ENCODE assay signal across 13 mouse cellular contexts in genomic region chr1:64040061-64040686, GRCm38 (mm10).
A peak's percentile ranks its signal among the peaks of the same experiment; 100 is the strongest.
DNase-seq lines count a peak whose midpoint lies in the region; ATAC-seq and TF ChIP-seq lines count a peak whose summit lies in the region.
"Had no signal": no experiment of that assay in that cellular context is flagged by ENCODE, and none has a peak within 500 bp of the region (broad histone marks: within the 10 kb centered on the region; RNA-seq: fewer than 3 reads in every experiment).

No protein-coding gene starts in this region.

- TF ChIP-seq POLR2A in liver, adult 2 months (IDR thresholded peaks at IDR 0.05; ENCODE audit: extremely low read depth, insufficient read depth, low read length) = no peak

- peak overlapping the region; percentile 18; the same call in 1 of the 2 replicates for H3K27ac ChIP-seq in liver, adult 2 months (replicated peaks; ENCODE audit: insufficient read depth, low read depth, low read length)
- 0 out of 2 replicates have a peak overlapping the region, but pooled peaks have one; percentile 2 for H3K27ac ChIP-seq in stomach, embryonic 15.5 days
- no peak overlapping the region for H3K27ac ChIP-seq in stomach, postnatal 0 days (replicated peaks)
- H3K27ac ChIP-seq: liver, embryonic 15.5 days had no signal

- no peak for ATAC-seq in stomach, embryonic 15.5 days (ENCODE audit: insufficient read depth, low FRiP score, low read depth)
- ATAC-seq in stomach, postnatal 0 days (ENCODE audit: low FRiP score, low TSS enrichment) = no peak

- DNase-seq in gastrocnemius, adult 18-20 months (ENCODE audit: low spot score) = peak; percentile 41
- no peak for DNase-seq in gastrocnemius, adult 8-10 months (ENCODE audit: low spot score in 2 of 2)
- no peak for DNase-seq in liver, adult 2 months (ENCODE audit: extremely low read depth, low read depth, low spot score)
- DNase-seq in liver = no peak
- no peak for DNase-seq in stomach, postnatal 0 days (ENCODE audit: low spot score)
- DNase-seq in embryo, embryonic 9.5 days (ENCODE audit: extremely low spot score) = no peak
- no peak for DNase-seq in layer of hippocampus, postnatal 10 days (ENCODE audit: low spot score in 2 of 2)
- DNase-seq: cerebellum, adult 8-10 months; layer of hippocampus, adult 9-11 months had no signal

- TF ChIP-seq EP300 in stomach, postnatal 0 days (optimal IDR thresholded peaks at IDR 0.05) = no peak

- H3K36me3 ChIP-seq in liver, adult 2 months (ENCODE audit: control insufficient read depth, insufficient read depth, low read length) = peaks cover 3% of the 10 kb centered on the region; the same call in 1 of the 2 replicates
- no peaks in the 10 kb centered on the region for H3K36me3 ChIP-seq in stomach, embryonic 15.5 days
- 0 out of 2 replicates have a peak, but pooled peaks cover 3% of the 10 kb centered on the region for H3K36me3 ChIP-seq in stomach, postnatal 0 days (ENCODE audit: control insufficient read depth, insufficient read depth, low read length)
- H3K36me3 ChIP-seq: liver, embryonic 15.5 days had no signal

- no peaks in the 10 kb centered on the region for H3K9me3 ChIP-seq in stomach, embryonic 15.5 days
- no peaks in the 10 kb centered on the region for H3K9me3 ChIP-seq in stomach, postnatal 0 days (ENCODE audit: control insufficient read depth, low read length)
- H3K9me3 ChIP-seq: limb, embryonic 10.5 days; liver, embryonic 15.5 days had no signal

- H3K27me3 ChIP-seq in liver, adult 2 months (ENCODE audit: control insufficient read depth, insufficient read depth, low read length) = no peaks in the 10 kb centered on the region
- no peaks in the 10 kb centered on the region for H3K27me3 ChIP-seq in stomach, embryonic 15.5 days (replicated peaks)
- H3K27me3 ChIP-seq in stomach, postnatal 0 days (ENCODE audit: control insufficient read depth, insufficient read depth, low read length) = no peaks in the 10 kb centered on the region
- H3K27me3 ChIP-seq: liver, embryonic 15.5 days had no signal

- peaks cover 9% of the 10 kb centered on the region for H3K4me1 ChIP-seq in liver, adult 2 months (ENCODE audit: control insufficient read depth, insufficient read depth, low read length)
- H3K4me1 ChIP-seq in stomach, embryonic 15.5 days = no peaks in the 10 kb centered on the region
- no peaks in the 10 kb centered on the region for H3K4me1 ChIP-seq in stomach, postnatal 0 days (replicated peaks; ENCODE audit: control insufficient read depth, insufficient read depth)

- H3K79me2 ChIP-seq in liver, adult 2 months (ENCODE audit: control insufficient read depth, insufficient read depth, low read length) = 0 out of 2 replicates have a peak, but pooled peaks cover 1% of the 10 kb centered on the region

- H3K4me2 ChIP-seq in stomach, embryonic 15.5 days = no peak overlapping the region
- no peak overlapping the region for H3K4me2 ChIP-seq in stomach, postnatal 0 days (replicated peaks; ENCODE audit: low read depth)
- H3K4me2 ChIP-seq: liver, embryonic 15.5 days had no signal

- H3K9ac ChIP-seq in liver, adult 2 months (ENCODE audit: low read depth, low read length) = no peak overlapping the region
- no peak overlapping the region for H3K9ac ChIP-seq in stomach, embryonic 15.5 days
- no peak overlapping the region for H3K9ac ChIP-seq in stomach, postnatal 0 days (ENCODE audit: low read length)
- H3K9ac ChIP-seq: liver, embryonic 15.5 days had no signal

- TF ChIP-seq CTCF in liver, adult 2 months (IDR thresholded peaks at IDR 0.05; ENCODE audit: low read depth, low read length) = no peak
- TF ChIP-seq CTCF in stomach, postnatal 0 days (IDR thresholded peaks at IDR 0.05; ENCODE audit: low read depth) = no peak

- WGBS in liver, adult 2 months = 87% methylated on average over 10 of the region's 10 CpGs
- 85% methylated on average over 10 of the region's 10 CpGs for WGBS in stomach, embryonic 15.5 days
- WGBS in stomach, postnatal 0 days = 81% methylated on average over 10 of the region's 10 CpGs

- H3K4me3 ChIP-seq in liver, adult 2 months (ENCODE audit: insufficient read depth, low read depth, low read length) = no peak overlapping the region
- no peak overlapping the region for H3K4me3 ChIP-seq in stomach, embryonic 15.5 days (replicated peaks)
- H3K4me3 ChIP-seq in stomach, postnatal 0 days (ENCODE audit: low read depth, low read length) = no peak overlapping the region
- H3K4me3 ChIP-seq: erythroblast, embryonic 14.5 days; limb, embryonic 10.5 days; liver, embryonic 15.5 days had no signal
